Mouse (Mus musculus) cerebellum, adult 2 months (tissue): ENCODE measurements around the gene Pecam1.

ENCODE experiments used
- CTCF ChIP-seq: fragments of 200-500 bp; IDR thresholded peaks from 2 replicates; pipeline ENCODE4 v1.5.1; 2011; ENCODE audit warnings: low read depth, mild to moderate bottlenecking, control low read depth, low read length, moderate library complexity, borderline replicate concordance; ENCODE audit not compliant: insufficient read depth
- POLR2A ChIP-seq: fragments of 200-500 bp; IDR thresholded peaks from 2 replicates; pipeline ENCODE4 v1.6.1; 2011; ENCODE audit warnings: low read length, control low read depth, borderline replicate concordance; ENCODE audit not compliant: insufficient read depth

DNA sequence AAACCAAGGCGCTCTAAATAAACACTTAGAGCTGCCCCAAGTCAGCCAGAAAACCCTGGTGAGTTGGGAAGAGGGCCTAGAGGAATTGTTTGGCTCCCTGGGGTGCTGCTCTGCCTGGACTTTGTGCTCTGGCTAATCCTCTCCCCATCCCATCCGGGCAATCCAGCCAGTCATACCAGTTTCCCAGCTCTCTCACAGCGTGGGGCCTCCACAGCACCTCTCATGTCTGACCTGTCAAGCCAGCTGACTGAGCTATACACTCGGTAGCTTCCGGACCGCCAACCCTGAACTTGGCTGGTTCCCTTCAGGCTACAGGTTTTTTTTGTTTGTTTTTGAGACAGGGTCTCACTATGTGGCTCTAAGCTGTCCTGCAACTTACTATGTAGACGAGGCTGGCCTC is 112.7 kb downstream of the Pecam1 start:
- TF ChIP-seq POLR2A, result no peak
- TF ChIP-seq CTCF, result no peak
